Mouse (Mus musculus) MEL (cell line): ENCODE results near the gene Trim38. TPM values are rescaled to one million over a fixed set of nuclear protein-coding genes. Genes with fewer than 3 reads are reported as not detected.
A peak's percentile ranks its signal among the peaks of the same experiment; 100 is the strongest.

Experiments used
- DNase-seq: peaks from one replicate; pipeline ENCODE4 v3.0.0; 2011; ENCODE audit warnings: low read depth, low spot score
- H3K27ac ChIP-seq: 2 replicates; pipeline ENCODE4 v1.5.1; 2012; ENCODE audit warnings: low read depth, mild to moderate bottlenecking, control low read depth, low read length, moderate library complexity; ENCODE audit not compliant: control insufficient read depth
- H3K27me3 ChIP-seq, 2 experiments: fragments of 150-350 bp in 1 of 2; sonication (generic) in 1 of 2; 2 replicates each; pipeline ENCODE4 v1.6.1; 2012; ENCODE audit warnings: low read length in 2 of 2, mild to moderate bottlenecking in 2 of 2, improper control_type of control experiment in 1 of 2, moderate library complexity in 1 of 2; ENCODE audit not compliant: insufficient read depth in 2 of 2, control insufficient read depth in 1 of 2
- H3K36me3 ChIP-seq, 2 experiments: 2 replicates each; pipeline ENCODE4 v1.6.1; 2012 to 2014; ENCODE audit warnings: low read length in 2 of 2, improper control_type of control experiment in 1 of 2, inconsistent platforms in 1 of 2, mild to moderate bottlenecking in 1 of 2; ENCODE audit not compliant: insufficient read depth in 2 of 2, control insufficient read depth in 1 of 2
- H3K4me1 ChIP-seq, 2 experiments: fragments of 150-350 bp in 1 of 2; sonication (generic) in 1 of 2; 2 replicates each; pipeline ENCODE4 v1.6.1; 2012; ENCODE audit warnings: low read length in 2 of 2, improper control_type of control experiment in 1 of 2, mild to moderate bottlenecking in 1 of 2; ENCODE audit not compliant: insufficient read depth in 2 of 2, control insufficient read depth in 1 of 2
- H3K4me3 ChIP-seq, 2 experiments: fragments of 150-350 bp in 1 of 2; sonication (generic) in 1 of 2; 2 replicates each; pipeline ENCODE4 v1.5.1; 2012; ENCODE audit warnings: low read depth in 2 of 2, low read length in 2 of 2, mild to moderate bottlenecking in 2 of 2, moderate library complexity in 2 of 2, control low read depth in 1 of 2, improper control_type of control experiment in 1 of 2; ENCODE audit not compliant: control insufficient read depth in 1 of 2, insufficient read depth in 1 of 2
- H3K79me2 ChIP-seq: 2 replicates; pipeline ENCODE4 v1.6.1; 2012; ENCODE audit warnings: mild to moderate bottlenecking, low read length, moderate library complexity; ENCODE audit not compliant: control insufficient read depth, poor library complexity, insufficient read depth
- H3K9ac ChIP-seq: 2 replicates; pipeline ENCODE4 v1.6.1; 2012; ENCODE audit warnings: low read depth, mild to moderate bottlenecking, control low read depth, low read length, moderate library complexity; ENCODE audit not compliant: control insufficient read depth, poor library complexity, severe bottlenecking
- H3K9me3 ChIP-seq: fragments of 150-350 bp; sonication (generic); replicated peaks from 2 replicates; pipeline ENCODE4 v1.6.1; 2012; ENCODE audit warnings: mild to moderate bottlenecking, low read length, improper control_type of control experiment, moderate library complexity; ENCODE audit not compliant: insufficient read depth
- BHLHE40 ChIP-seq: IDR thresholded peaks from 2 replicates; pipeline ENCODE4 v1.6.1; 2012; ENCODE audit warnings: low read depth, mild to moderate bottlenecking, inconsistent platforms, low read length, improper control_type of control experiment, borderline replicate concordance
- CHD2 ChIP-seq: IDR thresholded peaks from 2 replicates; pipeline ENCODE4 v1.6.1; 2011; ENCODE audit warnings: low read length, improper control_type of control experiment
- CTCF ChIP-seq, 3 experiments: IDR thresholded peaks in 2 of 3; conservative IDR thresholded peaks in 1 of 3; 2 replicates each; pipeline ENCODE4 v1.5.1; 2011 to 2012; ENCODE audit warnings: low read length in 3 of 3, low read depth in 2 of 3, mild to moderate bottlenecking in 2 of 3, improper control_type of control experiment in 1 of 3, inconsistent platforms in 1 of 3, mixed read lengths in 1 of 3, moderate library complexity in 1 of 3; ENCODE audit not compliant: control insufficient read depth in 1 of 3, insufficient read depth in 1 of 3, poor library complexity in 1 of 3, severe bottlenecking in 1 of 3
- ELF1 ChIP-seq: IDR thresholded peaks from 2 replicates; pipeline ENCODE4 v1.6.1; 2014; ENCODE audit warnings: low read depth, mild to moderate bottlenecking, inconsistent platforms, low read length, improper control_type of control experiment, moderate library complexity
- EP300 ChIP-seq, 2 experiments: IDR thresholded peaks; 2 replicates each; pipeline ENCODE4 v1.6.1; 2011; ENCODE audit warnings: improper control_type of control experiment in 2 of 2, low read length in 2 of 2, low read depth in 1 of 2, mild to moderate bottlenecking in 1 of 2
- ETS1 ChIP-seq: IDR thresholded peaks from 2 replicates; pipeline ENCODE4 v1.6.1; 2012; ENCODE audit warnings: low read depth, mild to moderate bottlenecking, inconsistent platforms, low read length, improper control_type of control experiment, moderate library complexity
- GATA1 ChIP-seq: IDR thresholded peaks from 2 replicates; pipeline ENCODE4 v1.6.1; 2011; ENCODE audit warnings: low read depth, low read length, improper control_type of control experiment
- JUND ChIP-seq: IDR thresholded peaks from 2 replicates; pipeline ENCODE4 v1.6.1; 2011; ENCODE audit warnings: low read depth, mild to moderate bottlenecking, improper control_type of control experiment, low read length
- KAT2A ChIP-seq: conservative IDR thresholded peaks from 2 replicates; pipeline ENCODE4 v1.6.1; 2012; ENCODE audit warnings: low read depth, low read length, improper control_type of control experiment, inconsistent platforms
- MAFK ChIP-seq: IDR thresholded peaks from 2 replicates; pipeline ENCODE4 v1.6.1; 2011; ENCODE audit warnings: low read depth, mild to moderate bottlenecking, low read length, improper control_type of control experiment, borderline replicate concordance
- MXI1 ChIP-seq: IDR thresholded peaks from 2 replicates; pipeline ENCODE4 v1.6.1; 2011; ENCODE audit warnings: mild to moderate bottlenecking, low read depth, low read length, improper control_type of control experiment
- MYB ChIP-seq: IDR thresholded peaks from 2 replicates; pipeline ENCODE4 v1.6.1; 2011; ENCODE audit warnings: mild to moderate bottlenecking, low read depth, low read length, improper control_type of control experiment
- POLR2A ChIP-seq, 2 experiments: IDR thresholded peaks; 2 replicates each; pipeline ENCODE4 v1.6.1; 2011 to 2012; ENCODE audit warnings: low read length in 2 of 2, mild to moderate bottlenecking in 2 of 2, control low read depth in 1 of 2, improper control_type of control experiment in 1 of 2, low read depth in 1 of 2, moderate library complexity in 1 of 2; ENCODE audit not compliant: control insufficient read depth in 1 of 2, insufficient read depth in 1 of 2, poor library complexity in 1 of 2
- POLR2AphosphoS2 ChIP-seq: IDR thresholded peaks from 2 replicates; pipeline ENCODE4 v1.6.1; 2011; ENCODE audit warnings: low read length, improper control_type of control experiment
- POLR2AphosphoS5 ChIP-seq: IDR thresholded peaks from 2 replicates; pipeline ENCODE4 v1.6.1; 2012; ENCODE audit warnings: low read depth, borderline replicate concordance, mild to moderate bottlenecking, inconsistent platforms, low read length, moderate library complexity, mixed read lengths
- RAD21 ChIP-seq: IDR thresholded peaks from 2 replicates; pipeline ENCODE4 v1.6.1; 2011; ENCODE audit warnings: mild to moderate bottlenecking, low read depth, low read length, improper control_type of control experiment
- RCOR1 ChIP-seq: IDR thresholded peaks from 2 replicates; pipeline ENCODE4 v1.6.1; 2012; ENCODE audit warnings: low read depth, mild to moderate bottlenecking, inconsistent platforms, low read length, improper control_type of control experiment
- SMC3 ChIP-seq: IDR thresholded peaks from 2 replicates; pipeline ENCODE4 v1.6.1; 2011; ENCODE audit warnings: low read depth, low read length, improper control_type of control experiment
- TBP ChIP-seq: IDR thresholded peaks from 2 replicates; pipeline ENCODE4 v1.8.0; 2011; ENCODE audit warnings: low read depth, low read length, improper control_type of control experiment
- UBTF ChIP-seq: IDR thresholded peaks from 2 replicates; pipeline ENCODE4 v1.6.1; 2012; ENCODE audit warnings: low read depth, mild to moderate bottlenecking, inconsistent platforms, low read length, improper control_type of control experiment, moderate library complexity, borderline replicate concordance; ENCODE audit not compliant: insufficient read depth
- ZC3H11A ChIP-seq: IDR thresholded peaks from 2 replicates; pipeline ENCODE4 v1.6.1; 2012; ENCODE audit warnings: low read depth, mild to moderate bottlenecking, inconsistent platforms, low read length, improper control_type of control experiment
- ZMIZ1 ChIP-seq: IDR thresholded peaks from 2 replicates; pipeline ENCODE4 v1.6.1; 2012; ENCODE audit warnings: low read depth, mild to moderate bottlenecking, inconsistent platforms, low read length, improper control_type of control experiment, moderate library complexity
- ZNF384 ChIP-seq: IDR thresholded peaks from 2 replicates; pipeline ENCODE4 v1.6.1; 2012; ENCODE audit warnings: low read depth, mild to moderate bottlenecking, inconsistent platforms, low read length, improper control_type of control experiment
- polyA plus RNA-seq, 2 experiments: library from polyadenylated mRNA; stranded (reverse) in 1 of 2; unstranded in 1 of 2; fragments of >175 nt in 1 of 2; fragments of >200 nt in 1 of 2; gene quantifications; 2 replicates each; pipeline versions ENCODE4 v1.2.1 to v1.2.4; 2012; ENCODE audit warnings: low replicate concordance in 2 of 2, low read depth in 1 of 2; ENCODE audit not compliant: insufficient read length in 2 of 2, insufficient read depth in 1 of 2, missing spikeins in 1 of 2
- total RNA-seq: library from RNA; depleted of rRNA; stranded (reverse); fragments of 300-350 nt; gene quantifications from 2 replicates; pipeline ENCODE4 v1.2.3, GENCODE M21; 2012

Trim38 gene
- total and polyA plus RNA-seq, 3 experiments = not detected

DNA sequence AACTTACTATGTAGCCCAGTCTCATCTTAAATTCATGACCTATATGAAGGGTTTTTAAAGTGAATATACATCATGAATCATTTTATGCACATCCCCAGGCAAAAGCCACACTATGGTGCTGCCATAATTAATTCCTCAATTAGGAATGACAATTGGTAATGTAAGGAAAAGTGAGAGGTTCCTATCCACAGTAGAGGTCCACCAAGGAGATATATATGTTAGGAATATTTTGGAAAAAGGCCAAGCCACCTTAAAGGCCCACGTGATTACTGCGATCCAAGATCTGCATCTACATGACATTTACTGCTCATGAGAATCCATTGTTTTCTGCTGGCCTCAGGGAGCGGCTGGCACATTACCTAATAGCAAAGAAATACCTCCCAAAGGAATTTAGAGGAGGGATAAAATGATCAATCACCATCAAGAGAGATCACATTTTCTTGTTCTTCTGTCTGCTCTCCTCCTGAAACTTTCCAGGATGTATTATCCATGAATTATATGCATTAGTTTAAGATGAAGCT lies 10.4 kb upstream of the Trim38 start:
- Histone ChIP-seq H3K4me1 (peaks cover 0 to 13% of the 10 kb centered on the region in 2 experiments; a peak in 2 of 4 replicates), H3K79me2 (no peaks in the 10 kb centered on the region; the same call in 1 of the 2 replicates), H3K9ac (peak overlapping the region; percentile 81), H3K4me3 (no peak overlapping the region), H3K27ac (peak overlapping the region; percentile 97), H3K9me3 (no peaks in the 10 kb centered on the region), H3K27me3 (no peaks in the 10 kb centered on the region), H3K36me3 (peaks cover 0 to 44% of the 10 kb centered on the region in 2 experiments; a peak in 2 of 4 replicates)
- DNase-seq = peak; percentile 52
- TF ChIP-seq ETS1 (no peak), RAD21 (no peak), CHD2 (no peak), MXI1 (no peak), POLR2AphosphoS5 (no peak), MAFK (no peak)

DNA sequence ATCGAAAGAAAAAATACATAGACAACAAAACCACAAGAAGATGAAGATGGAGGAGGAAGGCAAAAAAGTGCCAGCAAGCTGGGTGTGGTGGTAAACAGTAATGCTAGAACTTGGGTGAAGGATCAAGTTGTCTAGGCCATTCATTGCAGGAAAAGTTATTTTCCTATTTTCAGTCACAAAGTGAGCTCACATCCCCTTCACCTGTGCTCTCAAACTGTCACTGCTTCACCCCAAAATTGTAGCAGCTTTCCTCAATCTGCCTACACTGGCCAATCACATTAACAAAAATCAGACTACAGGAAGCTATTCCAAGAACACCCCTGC lies 9.8 kb upstream of the Trim38 start:
- TF ChIP-seq POLR2AphosphoS5 (no peak), CTCF (IDR thresholded peaks at IDR 0.05 in 2 of 3, conservative IDR thresholded peaks at IDR 0.05 in 1 of 3; ENCODE audit: control insufficient read depth in 1 of 3, insufficient read depth in 1 of 3, low read depth in 2 of 3, low read length in 3 of 3, poor library complexity in 1 of 3, severe bottlenecking in 1 of 3) (0 out of 6 replicates have a peak, but pooled peaks of 1 of the 3 experiments have one; percentile 31)
- Histone ChIP-seq H3K9me3 (no peaks in the 10 kb centered on the region), H3K27ac (peak overlapping the region; percentile 97), H3K36me3 (peaks cover 0 to 47% of the 10 kb centered on the region in 2 experiments; a peak in 2 of 4 replicates), H3K27me3 (no peaks in the 10 kb centered on the region), H3K79me2 (no peaks in the 10 kb centered on the region; the same call in 1 of the 2 replicates), H3K4me3 (peak overlapping the region in 1 of 2 experiments; percentile 27; a peak in 2 of 4 replicates), H3K9ac (peak overlapping the region; percentile 81), H3K4me1 (peaks cover 0 to 19% of the 10 kb centered on the region in 2 experiments; a peak in 2 of 4 replicates)
- no peak for DNase-seq

DNA sequence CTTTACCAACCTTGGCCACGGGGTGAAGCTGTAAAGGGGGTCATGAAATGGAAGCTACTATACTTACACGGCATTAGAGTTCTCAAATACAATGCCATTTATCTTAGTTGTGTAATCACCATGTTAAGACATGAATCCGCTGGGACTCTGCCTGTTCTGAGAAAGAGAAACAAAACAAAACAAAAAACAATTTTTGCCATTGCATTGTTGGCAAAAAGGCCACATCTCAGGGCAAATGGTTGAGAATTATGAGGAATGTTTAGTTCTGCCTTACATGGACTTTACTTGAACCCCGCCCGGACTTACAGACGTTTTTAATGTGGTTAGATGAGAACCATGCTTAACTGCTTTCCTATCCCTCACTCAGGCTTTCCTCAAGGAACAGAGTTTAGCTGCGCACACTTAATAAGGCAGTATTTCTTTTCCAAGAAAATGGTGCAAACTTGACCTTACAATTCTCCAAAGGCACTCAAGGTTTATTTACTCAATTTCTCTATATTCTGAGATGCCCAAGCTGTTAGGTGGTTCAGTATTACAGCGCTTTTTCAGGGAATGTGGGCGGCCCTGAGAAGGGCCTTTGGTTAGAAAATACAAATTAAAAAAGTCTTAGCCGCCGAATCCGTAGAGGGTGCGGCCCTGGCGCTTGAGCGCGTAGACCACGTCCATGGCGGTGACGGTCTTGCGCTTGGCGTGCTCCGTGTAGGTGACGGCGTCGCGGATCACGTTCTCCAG lies 9.3 kb upstream of the Trim38 start:
- DNase-seq = peak; percentile 90
- peak in 1 of 3 experiments; percentile 6; a peak in 1 of 6 replicates for TF ChIP-seq CTCF (IDR thresholded peaks at IDR 0.05 in 2 of 3, conservative IDR thresholded peaks at IDR 0.05 in 1 of 3; ENCODE audit: control insufficient read depth in 1 of 3, insufficient read depth in 1 of 3, low read depth in 2 of 3, low read length in 3 of 3, poor library complexity in 1 of 3, severe bottlenecking in 1 of 3)
- no peak for TF ChIP-seq ELF1
- peak; percentile 94; the same call in 1 of the 2 replicates for TF ChIP-seq POLR2AphosphoS5
- TF ChIP-seq ZC3H11A = no peak
- TF ChIP-seq ZNF384 = no peak
- TF ChIP-seq KAT2A = no peak
- no peak for TF ChIP-seq POLR2AphosphoS2
- no peak; the same call in none of the 2 replicates for TF ChIP-seq UBTF
- no peak for TF ChIP-seq ETS1
- no peak for TF ChIP-seq JUND
- TF ChIP-seq RAD21 = no peak
- no peak for TF ChIP-seq GATA1
- TF ChIP-seq SMC3 = no peak
- TF ChIP-seq BHLHE40 = no peak
- no peak for TF ChIP-seq MYB
- no peak for TF ChIP-seq EP300 (IDR thresholded peaks at IDR 0.05; ENCODE audit: low read depth in 1 of 2, low read length in 2 of 2)
- no peak for TF ChIP-seq RCOR1
- peak; percentile 82 to 92; a peak in 3 of 4 replicates for TF ChIP-seq POLR2A (IDR thresholded peaks at IDR 0.05; ENCODE audit: control insufficient read depth in 1 of 2, insufficient read depth in 1 of 2, low read depth in 1 of 2, low read length in 2 of 2, poor library complexity in 1 of 2)
- no peak for TF ChIP-seq ZMIZ1
- 0 out of 2 replicates have a peak, but pooled peaks have one; percentile 11 for TF ChIP-seq TBP
- TF ChIP-seq, all 39 proteins: peak for 4
- H3K36me3 ChIP-seq = peaks cover 0 to 42% of the 10 kb centered on the region in 2 experiments; a peak in 2 of 4 replicates
- H3K4me3 ChIP-seq = peak overlapping the region; percentile 1 to 27; a peak in 3 of 4 replicates
- H3K79me2 ChIP-seq = no peaks in the 10 kb centered on the region; the same call in 1 of the 2 replicates
- H3K27ac ChIP-seq = peak overlapping the region; percentile 97
- H3K27me3 ChIP-seq = no peaks in the 10 kb centered on the region
- peak overlapping the region; percentile 81 for H3K9ac ChIP-seq
- H3K9me3 ChIP-seq = no peaks in the 10 kb centered on the region
- peaks cover 0 to 16% of the 10 kb centered on the region in 2 experiments; a peak in 2 of 4 replicates for H3K4me1 ChIP-seq
